Mouse (Mus musculus) cortical plate, adult 2 months (tissue): ENCODE measurements around the gene Cyp2j6.

ENCODE experiments used
- CTCF ChIP-seq: fragments of 200-500 bp; IDR thresholded peaks from 2 replicates; pipeline ENCODE4 v1.5.1; 2011; ENCODE audit warnings: mild to moderate bottlenecking, control low read depth, low read length; ENCODE audit not compliant: insufficient read depth; ENCODE audit errors: extremely low read depth
- POLR2A ChIP-seq: fragments of 200-500 bp; IDR thresholded peaks from 2 replicates; pipeline ENCODE4 v1.6.1; 2011; ENCODE audit warnings: mild to moderate bottlenecking, low read length, control low read depth; ENCODE audit not compliant: insufficient read depth; ENCODE audit errors: extremely low read depth

GRCm38 (mm10) chr4:96581425-96582088, 28.1 kb upstream of the Cyp2j6 start:
- TF ChIP-seq CTCF = no peak
- no peak for TF ChIP-seq POLR2A
